Mouse (Mus musculus): ENCODE measurements around the gene 2310022A10Rik. TPM values are rescaled to one million over a fixed set of nuclear protein-coding genes. Genes with fewer than 3 reads are reported as not detected.

2310022A10Rik gene
- total and polyA plus RNA-seq, 3 experiments, result 72.0 to 79.5 (median 72.1) TPM

DNA sequence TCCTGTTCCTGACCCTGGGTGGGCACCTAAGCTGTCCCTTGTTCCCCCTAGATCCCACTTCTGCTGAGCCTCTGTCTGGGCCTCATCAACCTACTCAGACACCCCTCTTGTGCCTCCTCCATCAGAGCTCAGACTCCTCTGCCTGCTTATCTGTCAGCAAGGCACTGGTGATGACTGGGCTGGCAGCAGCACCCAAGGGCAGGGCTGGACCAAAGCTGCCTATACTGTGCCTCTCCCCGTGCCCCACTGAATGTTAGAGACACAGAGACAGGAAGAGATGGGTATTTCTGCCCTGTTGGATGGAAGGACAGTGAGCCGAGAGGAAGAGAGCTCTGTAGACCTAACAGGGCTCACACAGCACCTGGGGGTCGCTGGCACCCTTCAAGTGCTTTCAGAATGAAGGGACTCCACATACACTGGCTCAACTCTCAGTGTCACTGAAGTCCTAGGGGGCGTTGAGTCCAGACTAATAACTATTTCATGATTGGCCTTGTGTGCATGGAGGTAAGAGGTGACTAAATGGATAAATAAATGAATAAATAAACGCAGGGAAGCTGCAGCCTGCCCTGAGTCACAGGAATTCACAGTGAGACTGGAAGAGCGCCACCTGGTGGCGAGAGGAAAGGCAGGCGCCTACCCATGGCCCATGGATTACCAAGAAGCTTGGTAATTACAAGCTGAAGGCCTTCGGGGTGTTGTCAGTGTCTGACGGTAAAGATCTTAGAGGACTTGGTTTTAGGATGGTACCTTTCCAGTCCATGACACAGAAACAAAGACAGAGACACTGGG, 26.8 kb upstream of the 2310022A10Rik start:
- Histone ChIP-seq H3K4me1 (ENCODE audit: control insufficient read depth, insufficient read depth, low read length) (no peaks in the 10 kb centered on the region), H3K9ac (ENCODE audit: low read depth, low read length) (no peak overlapping the region), H3K27me3 (ENCODE audit: control insufficient read depth, insufficient read depth, low read length) (no peaks in the 10 kb centered on the region), H3K79me2 (replicated peaks; ENCODE audit: control insufficient read depth, insufficient read depth, low read length) (no peaks in the 10 kb centered on the region), H3K4me3 (no peak overlapping the region), H3K27ac (no peak overlapping the region), H3K36me3 (ENCODE audit: control insufficient read depth, insufficient read depth, low read length) (no peaks in the 10 kb centered on the region)
- peak; percentile 97 for TF ChIP-seq CTCF (IDR thresholded peaks at IDR 0.05)
- no peak for TF ChIP-seq POLR2A (IDR thresholded peaks at IDR 0.05; ENCODE audit: insufficient read depth, low read depth, low read length)
- 18% methylated on average over 10 of the region's 10 CpGs for WGBS
- intact Hi-C loops (cut with DNase I), result loop anchor here (1.0 to 5.0 kb wide), 5 partner anchors 17 to 190 kb away; partner anchors contain the start of genes Blvrb and Sptbn4
- DNase-seq, result peak; percentile 77 to 83

DNA sequence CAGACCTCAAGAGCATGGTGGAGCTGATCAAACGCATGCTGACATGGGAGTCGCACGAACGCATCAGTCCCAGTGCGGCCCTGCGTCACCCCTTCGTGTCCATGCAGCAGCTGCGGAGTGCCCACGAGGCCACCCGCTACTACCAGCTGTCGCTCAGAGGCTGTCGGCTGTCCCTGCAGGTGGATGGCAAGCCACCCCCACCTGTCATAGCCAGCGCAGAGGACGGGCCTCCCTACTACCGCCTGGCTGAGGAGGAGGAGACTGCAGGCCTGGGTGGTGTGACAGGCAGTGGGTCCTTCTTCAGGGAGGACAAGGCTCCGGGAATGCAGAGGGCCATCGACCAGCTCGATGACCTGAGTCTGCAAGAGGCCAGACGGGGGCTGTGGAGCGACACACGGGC, 24.0 kb upstream of the 2310022A10Rik start:
- DNase-seq, result no peak
- intact Hi-C loops (cut with DNase I), result loop anchor here (5.0 kb wide), 3 partner anchors 47 to 122 kb away; partner anchors contain the start of genes Blvrb and Sptbn4
- H3K9ac ChIP-seq (ENCODE audit: low read depth, low read length), result no peak overlapping the region
- no peak overlapping the region for H3K4me3 ChIP-seq
- no peaks in the 10 kb centered on the region for H3K79me2 ChIP-seq (replicated peaks; ENCODE audit: control insufficient read depth, insufficient read depth, low read length)
- no peaks in the 10 kb centered on the region for H3K27me3 ChIP-seq (ENCODE audit: control insufficient read depth, insufficient read depth, low read length)
- H3K27ac ChIP-seq, result no peak overlapping the region
- TF ChIP-seq POLR2A (IDR thresholded peaks at IDR 0.05; ENCODE audit: insufficient read depth, low read depth, low read length) (no peak), CTCF (IDR thresholded peaks at IDR 0.05) (no peak), EP300 (IDR thresholded peaks at IDR 0.05; ENCODE audit: insufficient read depth, low read depth, low read length) (no peak)
- H3K36me3 ChIP-seq (ENCODE audit: control insufficient read depth, insufficient read depth, low read length), result no peaks in the 10 kb centered on the region
- 85% methylated on average over 21 of the region's 21 CpGs for WGBS
- no peaks in the 10 kb centered on the region for H3K4me1 ChIP-seq (ENCODE audit: control insufficient read depth, insufficient read depth, low read length)

DNA sequence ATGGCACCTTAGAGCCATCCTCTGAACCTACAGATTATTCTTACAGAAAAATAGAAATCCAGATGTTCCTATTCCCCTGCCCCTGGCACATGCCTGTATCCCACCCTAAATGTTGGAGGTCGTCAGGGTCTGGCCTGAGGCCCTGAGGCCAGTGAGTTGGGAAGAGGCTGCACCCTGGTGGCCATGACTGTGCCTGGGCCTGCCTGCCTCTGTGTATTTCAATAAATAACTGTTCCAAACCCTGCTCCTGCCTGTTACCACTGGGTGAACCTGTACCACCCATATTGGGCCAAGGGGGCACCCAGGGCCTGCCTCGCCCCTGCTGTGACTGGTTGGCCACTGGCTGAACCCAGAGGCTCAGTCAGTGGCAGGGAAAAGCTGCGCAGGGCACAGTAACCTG, 22.1 kb upstream of the 2310022A10Rik start:
- no peak overlapping the region for H3K9ac ChIP-seq (ENCODE audit: low read depth, low read length)
- H3K27me3 ChIP-seq (ENCODE audit: control insufficient read depth, insufficient read depth, low read length), result no peaks in the 10 kb centered on the region
- H3K36me3 ChIP-seq (ENCODE audit: control insufficient read depth, insufficient read depth, low read length), result no peaks in the 10 kb centered on the region
- TF ChIP-seq EP300 (IDR thresholded peaks at IDR 0.05; ENCODE audit: insufficient read depth, low read depth, low read length) (no peak), POLR2A (IDR thresholded peaks at IDR 0.05; ENCODE audit: insufficient read depth, low read depth, low read length) (no peak), CTCF (IDR thresholded peaks at IDR 0.05) (peak; percentile 32)
- no peak for DNase-seq
- no peak overlapping the region for H3K27ac ChIP-seq
- H3K79me2 ChIP-seq (replicated peaks; ENCODE audit: control insufficient read depth, insufficient read depth, low read length), result no peaks in the 10 kb centered on the region
- H3K4me3 ChIP-seq, result no peak overlapping the region
- intact Hi-C loops (cut with DNase I), result no loop called here
- H3K4me1 ChIP-seq (ENCODE audit: control insufficient read depth, insufficient read depth, low read length), result no peaks in the 10 kb centered on the region
- 89% methylated on average over 3 of the region's 3 CpGs for WGBS

DNA sequence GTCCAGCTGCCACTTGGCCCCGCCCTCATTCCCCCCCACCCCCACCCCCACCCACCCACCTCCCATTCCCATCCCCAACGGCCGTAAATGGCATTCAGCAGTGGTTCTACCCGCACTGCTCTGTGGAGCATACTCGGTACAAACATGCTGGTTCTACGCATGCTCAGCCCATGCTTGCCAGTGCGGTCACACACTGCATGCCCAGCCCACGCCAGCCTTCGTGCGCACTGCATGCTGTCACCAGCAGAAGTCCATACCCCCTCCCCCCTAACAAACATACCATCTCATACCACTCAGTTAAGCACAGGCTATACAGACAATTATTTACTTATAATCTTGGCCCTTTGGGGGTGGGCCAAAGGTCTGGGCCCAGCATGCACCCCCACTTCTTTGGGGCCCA, 21.3 kb upstream of the 2310022A10Rik start:
- intact Hi-C loops (cut with DNase I), result no loop called here
- 90% methylated on average over 10 of the region's 10 CpGs for WGBS
- Histone ChIP-seq H3K36me3 (ENCODE audit: control insufficient read depth, insufficient read depth, low read length) (no peaks in the 10 kb centered on the region), H3K4me1 (ENCODE audit: control insufficient read depth, insufficient read depth, low read length) (no peaks in the 10 kb centered on the region), H3K4me3 (no peak overlapping the region), H3K9ac (ENCODE audit: low read depth, low read length) (no peak overlapping the region), H3K79me2 (replicated peaks; ENCODE audit: control insufficient read depth, insufficient read depth, low read length) (no peaks in the 10 kb centered on the region), H3K27ac (no peak overlapping the region), H3K27me3 (ENCODE audit: control insufficient read depth, insufficient read depth, low read length) (no peaks in the 10 kb centered on the region)
- TF ChIP-seq POLR2A (IDR thresholded peaks at IDR 0.05; ENCODE audit: insufficient read depth, low read depth, low read length), result no peak
- no peak for TF ChIP-seq EP300 (IDR thresholded peaks at IDR 0.05; ENCODE audit: insufficient read depth, low read depth, low read length)
- DNase-seq, result no peak

DNA sequence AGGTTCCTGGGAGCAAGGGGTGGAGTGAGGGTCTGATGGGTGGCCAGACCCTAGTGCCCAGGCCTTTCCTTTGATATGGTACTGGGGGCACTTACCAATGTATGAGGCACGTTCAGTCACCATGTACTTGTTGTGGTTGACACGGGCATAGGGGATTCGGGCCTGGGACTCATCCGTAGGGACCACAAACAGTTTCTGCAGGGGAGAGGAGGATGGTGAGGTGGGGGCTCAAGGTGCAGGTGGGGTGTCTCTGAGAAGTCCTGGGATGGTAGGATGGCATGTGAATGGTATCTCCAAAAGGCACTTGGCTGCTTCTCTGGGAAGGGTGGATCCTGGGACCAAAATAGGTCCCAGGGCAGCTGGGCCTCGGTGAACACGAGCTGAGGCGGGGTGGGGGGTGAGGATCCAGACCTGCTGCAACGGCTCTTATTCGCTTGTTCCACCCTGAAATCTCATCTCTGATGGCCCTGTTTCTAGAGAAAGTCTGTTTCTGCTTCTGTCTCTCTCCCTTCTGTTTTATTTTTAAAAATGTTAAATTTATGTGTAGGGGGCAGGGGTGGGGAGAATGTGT, 20.5 kb upstream of the 2310022A10Rik start:
- no peak for TF ChIP-seq CTCF (IDR thresholded peaks at IDR 0.05)
- no peak for TF ChIP-seq EP300 (IDR thresholded peaks at IDR 0.05; ENCODE audit: insufficient read depth, low read depth, low read length)
- Histone ChIP-seq H3K36me3 (ENCODE audit: control insufficient read depth, insufficient read depth, low read length) (no peaks in the 10 kb centered on the region), H3K4me1 (ENCODE audit: control insufficient read depth, insufficient read depth, low read length) (no peaks in the 10 kb centered on the region), H3K27me3 (ENCODE audit: control insufficient read depth, insufficient read depth, low read length) (no peaks in the 10 kb centered on the region), H3K9ac (ENCODE audit: low read depth, low read length) (no peak overlapping the region), H3K4me3 (no peak overlapping the region), H3K79me2 (replicated peaks; ENCODE audit: control insufficient read depth, insufficient read depth, low read length) (no peaks in the 10 kb centered on the region), H3K27ac (no peak overlapping the region)
- 73% methylated on average over 9 of the region's 9 CpGs for WGBS
- no peak for DNase-seq
- intact Hi-C loops (cut with DNase I), result no loop called here

DNA sequence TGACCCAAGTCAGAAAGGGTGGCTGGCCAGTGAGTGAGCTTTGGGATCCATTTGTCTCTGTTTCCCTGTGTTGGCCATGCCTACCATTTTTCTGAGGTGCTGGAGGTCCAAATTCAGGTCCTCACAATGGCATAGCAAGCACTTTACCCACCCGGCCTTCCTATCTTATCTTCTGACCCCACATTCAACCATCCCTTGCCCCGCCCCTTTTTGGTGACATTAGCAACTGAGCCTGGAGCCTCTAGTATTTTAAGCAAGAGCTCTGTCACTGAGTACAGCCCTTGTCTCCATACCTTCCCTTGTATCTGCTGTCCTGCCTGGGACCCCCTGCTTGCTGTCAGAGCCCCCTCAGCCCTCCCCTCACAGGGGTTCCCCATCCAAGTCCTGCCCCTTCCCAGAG, 17.6 kb upstream of the 2310022A10Rik start:
- Histone ChIP-seq H3K79me2 (replicated peaks; ENCODE audit: control insufficient read depth, insufficient read depth, low read length) (no peaks in the 10 kb centered on the region), H3K36me3 (ENCODE audit: control insufficient read depth, insufficient read depth, low read length) (no peaks in the 10 kb centered on the region)
- 74% methylated on average over 2 of the region's 2 CpGs for WGBS

More for the DNA sequence above, 17.6 kb upstream of the 2310022A10Rik start:
- DNase-seq, result no peak
- intact Hi-C loops (cut with DNase I), result no loop called here
- Histone ChIP-seq H3K4me3 (no peak overlapping the region), H3K4me1 (ENCODE audit: control insufficient read depth, insufficient read depth, low read length) (no peaks in the 10 kb centered on the region), H3K27me3 (ENCODE audit: control insufficient read depth, insufficient read depth, low read length) (no peaks in the 10 kb centered on the region), H3K9ac (ENCODE audit: low read depth, low read length) (no peak overlapping the region), H3K27ac (no peak overlapping the region)
- TF ChIP-seq POLR2A (IDR thresholded peaks at IDR 0.05; ENCODE audit: insufficient read depth, low read depth, low read length) (no peak), CTCF (IDR thresholded peaks at IDR 0.05) (no peak), EP300 (IDR thresholded peaks at IDR 0.05; ENCODE audit: insufficient read depth, low read depth, low read length) (no peak)

Data from heart, adult 2 months (tissue).